Mouse (Mus musculus) bone marrow, adult 2 months (tissue): ENCODE data around the gene Smim27. TPM values are rescaled to one million over a fixed set of nuclear protein-coding genes. Genes with fewer than 3 reads are reported as not detected.
A peak's percentile ranks its signal among the peaks of the same experiment; 100 is the strongest.

Experiments used
- H3K27ac ChIP-seq: fragments of 200-500 bp; 2 replicates; pipeline ENCODE4 v1.5.1; 2012; ENCODE audit warnings: low read depth, mild to moderate bottlenecking, control low read depth, inconsistent platforms, low read length; ENCODE audit not compliant: control insufficient read depth, poor library complexity, insufficient read depth
- H3K4me1 ChIP-seq: fragments of 200-500 bp; 2 replicates; pipeline ENCODE4 v1.6.1; 2011; ENCODE audit warnings: low read length; ENCODE audit not compliant: control insufficient read depth, insufficient read depth
- H3K4me3 ChIP-seq: fragments of 200-500 bp; replicated peaks from 2 replicates; pipeline ENCODE3; 2011; ENCODE audit warnings: mild to moderate bottlenecking, low read depth, low read length, control low read depth; ENCODE audit not compliant: control insufficient read depth
- CTCF ChIP-seq: fragments of 200-500 bp; IDR thresholded peaks from 2 replicates; pipeline ENCODE4 v1.5.1; 2011; ENCODE audit warnings: low read length, control low read depth; ENCODE audit not compliant: control insufficient read depth, insufficient read depth
- POLR2A ChIP-seq: fragments of 200-500 bp; IDR thresholded peaks from 2 replicates; pipeline ENCODE4 v1.6.1; 2011; ENCODE audit warnings: low read depth, mild to moderate bottlenecking, control low read depth, low read length, borderline replicate concordance; ENCODE audit not compliant: control insufficient read depth
- whole genome bisulfite sequencing: fragments of 180-500 bp; shearing (Covaris S2); methylation state at CpG from one replicate; pipeline ENCODE4 v1.1.7; 2018; 5-methylcytosine and 5-hydroxymethylcytosine counted together
- polyA plus RNA-seq: library from polyadenylated mRNA; stranded (reverse); fragments of >200 nt; gene quantifications from 2 replicates; pipeline ENCODE4 v1.2.4, GENCODE M21; 2011; ENCODE audit warnings: low replicate concordance; ENCODE audit not compliant: missing spikeins, insufficient read depth, insufficient read length

Smim27 gene
- polyA plus RNA-seq, 1 experiment, result 12.2 TPM

DNA sequence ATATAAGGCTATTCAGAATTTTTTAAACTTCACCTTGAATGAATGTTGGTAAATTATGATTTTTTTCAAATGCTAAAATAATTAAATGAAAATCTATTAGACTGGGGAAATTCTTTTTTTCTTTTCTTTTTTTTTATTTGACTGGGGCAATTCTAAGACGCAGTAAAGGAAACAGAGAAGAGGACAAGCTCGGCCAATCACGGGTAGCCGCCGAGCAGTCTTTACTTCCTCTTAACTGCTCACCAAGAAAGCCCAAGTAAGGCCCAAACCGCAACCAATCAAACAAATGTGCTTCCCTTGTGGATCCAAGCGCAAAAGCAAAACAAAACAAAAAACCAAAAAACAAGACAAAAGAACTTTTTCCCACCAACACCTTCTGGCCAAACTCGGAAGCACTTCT lies 25.3 kb upstream of the Smim27 start:
- no peak overlapping the region for H3K27ac ChIP-seq
- TF ChIP-seq POLR2A (no peak), CTCF (no peak)
- WGBS, result 3% methylated on average over 8 of the region's 8 CpGs

DNA sequence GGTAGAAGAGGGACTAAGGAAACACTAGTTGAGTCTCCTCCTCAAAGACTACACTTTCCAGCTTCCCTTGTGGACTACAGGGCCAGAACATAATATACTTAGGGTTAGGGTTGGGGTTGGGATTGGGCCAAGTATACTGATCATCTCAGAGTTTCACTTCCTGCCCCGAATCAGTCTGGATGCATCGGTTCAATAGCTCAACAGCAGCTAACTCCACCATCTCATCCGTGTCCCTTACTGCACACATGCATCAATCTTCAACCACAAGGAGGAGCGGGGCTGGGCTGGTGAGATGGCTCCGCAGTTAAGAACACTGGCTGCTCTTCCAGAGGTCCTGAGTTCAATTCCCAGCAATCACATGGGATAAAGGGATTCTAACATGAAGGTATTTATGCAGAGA lies 18.4 kb upstream of the Smim27 start:
- WGBS, result 69% methylated on average over 5 of the region's 5 CpGs
- Histone ChIP-seq H3K4me3 (no peak overlapping the region), H3K4me1 (no peaks in the 10 kb centered on the region), H3K27ac (no peak overlapping the region)
- TF ChIP-seq POLR2A (no peak), CTCF (no peak)

More for the DNA sequence above, 25.3 kb upstream of the Smim27 start:
- no peak overlapping the region for H3K4me3 ChIP-seq
- peaks cover 1% of the 10 kb centered on the region; the same call in 1 of the 2 replicates for H3K4me1 ChIP-seq

DNA sequence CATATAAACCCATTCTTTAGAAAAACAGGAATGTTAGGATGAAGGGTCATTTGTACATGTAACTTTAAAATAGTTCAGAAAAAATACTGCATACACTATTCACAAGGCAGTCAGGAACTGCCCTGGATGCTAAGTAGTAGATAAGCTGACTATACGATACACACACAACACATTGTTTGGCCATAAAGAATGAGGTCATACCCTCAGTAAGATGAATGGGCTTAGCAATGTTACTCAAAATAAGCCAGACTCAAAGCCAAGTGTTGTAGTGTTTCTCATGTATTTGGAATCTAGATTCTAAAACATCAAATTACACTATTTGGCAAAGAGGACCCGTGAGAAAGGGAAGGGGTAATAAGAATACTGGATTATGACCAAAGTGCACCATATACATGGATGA lies 15.6 kb upstream of the Smim27 start:
- 81% methylated on average over 2 of the region's 2 CpGs for WGBS
- H3K4me3 ChIP-seq, result no peak overlapping the region
- no peaks in the 10 kb centered on the region for H3K4me1 ChIP-seq
- TF ChIP-seq CTCF (no peak), POLR2A (no peak)
- H3K27ac ChIP-seq, result no peak overlapping the region

DNA sequence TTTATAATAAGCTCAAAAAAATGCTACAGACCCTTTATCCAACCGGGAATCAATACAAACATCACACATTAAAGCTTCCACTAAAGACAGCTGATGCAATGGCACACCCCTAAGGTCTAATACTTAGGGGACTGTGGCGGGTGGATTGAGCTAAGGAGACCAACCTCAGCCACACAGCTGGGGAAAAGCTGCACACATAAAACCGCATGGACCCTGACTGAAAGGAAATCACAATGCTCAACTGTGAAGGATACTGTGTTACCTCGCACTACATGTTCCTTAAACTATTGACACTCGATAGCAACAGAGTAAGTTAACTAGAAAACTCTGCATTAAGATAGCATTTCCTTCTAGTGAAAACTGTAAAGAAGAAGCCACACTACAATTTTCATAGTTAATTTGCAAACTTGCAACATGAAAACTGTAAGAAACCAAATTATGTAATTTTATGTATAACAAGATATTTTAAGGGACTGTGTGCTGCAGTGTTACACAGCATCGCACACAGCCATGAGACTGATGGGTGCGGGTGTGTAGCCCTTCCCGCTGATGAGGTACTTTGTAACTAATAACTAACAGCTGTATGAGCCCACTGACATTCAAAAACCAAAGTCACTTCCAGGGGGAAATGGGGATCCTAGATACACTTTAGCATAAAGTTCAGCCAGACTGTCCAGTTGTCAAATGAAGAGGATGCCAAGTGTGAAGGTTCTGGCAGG lies 14.8 kb upstream of the Smim27 start:
- H3K27ac ChIP-seq, result no peak overlapping the region
- no peak overlapping the region for H3K4me3 ChIP-seq
- TF ChIP-seq CTCF (no peak), POLR2A (no peak)
- WGBS, result 83% methylated on average over 8 of the region's 8 CpGs
- H3K4me1 ChIP-seq, result no peaks in the 10 kb centered on the region

DNA sequence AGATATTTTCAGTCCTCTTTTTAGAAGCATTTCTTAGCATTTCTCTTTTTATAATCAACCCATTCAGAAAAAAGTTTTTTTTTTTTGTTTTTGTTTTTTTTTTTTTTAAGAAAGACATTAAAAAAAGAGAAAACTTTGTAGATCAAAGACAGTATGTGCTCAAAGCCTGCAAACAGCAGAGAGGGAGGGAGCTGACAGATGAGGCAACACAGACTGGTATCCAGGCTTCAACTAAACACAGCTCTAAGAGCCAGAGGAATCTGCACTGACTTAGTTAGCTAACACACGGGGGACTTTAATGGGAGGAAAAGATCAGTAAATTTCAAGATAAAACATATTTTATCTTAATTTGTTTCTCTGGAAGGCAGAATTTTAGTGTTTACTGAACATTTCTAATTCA lies 5.1 kb upstream of the Smim27 start:
- no peak overlapping the region for H3K4me3 ChIP-seq
- H3K4me1 ChIP-seq, result peaks cover 1% of the 10 kb centered on the region; the same call in 1 of the 2 replicates
- TF ChIP-seq CTCF (no peak), POLR2A (no peak)
- WGBS, result 64% methylated on average over 1 of the region's 1 CpGs
- no peak overlapping the region for H3K27ac ChIP-seq

DNA sequence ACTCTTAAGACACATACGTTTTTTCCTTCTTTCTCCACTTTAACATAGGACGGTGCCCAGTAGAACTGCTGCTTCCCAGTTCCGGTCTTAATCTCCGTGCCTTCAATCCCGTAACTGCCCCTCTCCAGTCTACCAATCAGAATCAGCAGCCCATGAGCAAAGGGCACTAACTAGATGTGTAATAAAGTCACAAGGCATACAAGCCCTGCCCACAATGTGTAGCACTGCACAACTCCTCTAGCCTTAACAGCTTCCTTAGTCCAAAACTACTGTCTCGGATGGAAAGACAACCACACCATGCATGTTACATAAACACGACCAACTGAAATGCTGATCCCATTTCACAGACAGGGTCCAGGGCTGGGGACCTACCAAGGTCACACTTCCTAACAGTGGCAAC lies 1.7 kb upstream of the Smim27 start:
- H3K27ac ChIP-seq, result peak overlapping the region; percentile 98
- 60% methylated on average over 7 of the region's 7 CpGs for WGBS
- peak overlapping the region; percentile 97 for H3K4me3 ChIP-seq
- H3K4me1 ChIP-seq, result peaks cover 1% of the 10 kb centered on the region; the same call in 1 of the 2 replicates
- TF ChIP-seq POLR2A (no peak), CTCF (no peak)

DNA sequence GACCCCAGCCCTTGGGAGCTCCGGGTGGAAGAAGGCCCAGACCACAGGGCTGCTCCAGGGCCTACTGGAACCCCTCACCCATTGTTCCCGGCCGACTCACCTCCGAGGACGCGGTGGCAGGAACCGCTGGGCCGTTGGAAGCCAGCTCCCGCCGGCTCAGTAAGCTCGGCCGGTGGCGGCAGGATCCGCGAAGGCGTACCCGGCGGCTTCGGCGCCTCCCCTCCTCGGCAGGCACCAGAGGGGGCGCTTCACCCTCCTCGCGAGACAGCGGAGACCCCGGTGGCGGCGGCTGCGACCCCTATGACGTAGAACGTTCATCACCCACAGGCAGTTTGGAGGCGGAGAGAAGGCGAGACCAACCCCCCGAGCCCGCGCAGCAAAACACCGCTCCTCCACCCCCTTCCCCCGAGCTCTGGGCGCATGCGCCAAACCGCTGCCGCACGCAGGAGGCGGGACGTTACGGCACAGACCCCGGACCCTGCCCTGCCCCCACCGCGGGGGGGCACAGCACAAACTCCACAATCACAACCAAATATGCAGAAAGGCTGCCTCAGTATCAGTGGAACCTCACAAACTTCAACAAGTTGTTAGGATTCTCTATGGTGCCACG lies 1.1 kb upstream of the Smim27 start:
- Histone ChIP-seq H3K4me3 (peak overlapping the region; percentile 97), H3K27ac (peak overlapping the region; percentile 98), H3K4me1 (peaks cover 1% of the 10 kb centered on the region; the same call in 1 of the 2 replicates)
- TF ChIP-seq CTCF (no peak), POLR2A (peak; percentile 54; the same call in 1 of the 2 replicates)
- under 1% methylated on average over 50 of the region's 50 CpGs for WGBS

DNA sequence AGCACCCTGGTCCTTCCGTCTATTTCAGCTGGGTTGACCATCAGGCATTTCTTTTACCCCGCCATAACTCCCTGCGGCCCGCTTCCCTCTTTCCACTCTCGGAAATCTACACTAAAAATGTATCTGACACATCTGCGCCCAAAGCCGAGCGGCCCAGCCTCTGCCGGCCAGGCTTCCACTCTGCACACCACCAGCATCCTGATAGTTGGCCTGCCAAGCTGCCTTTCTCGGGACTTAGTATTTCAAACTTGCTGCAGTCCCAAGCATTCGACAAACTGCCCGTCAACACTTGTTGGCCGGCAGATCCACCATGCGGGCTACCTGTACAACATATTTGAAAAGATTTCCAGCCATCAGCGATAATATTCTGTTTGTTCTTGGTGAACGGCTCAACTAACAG lies 544 bp upstream of the Smim27 start:
- peak overlapping the region; percentile 97 for H3K4me3 ChIP-seq
- H3K27ac ChIP-seq, result peak overlapping the region; percentile 98
- TF ChIP-seq CTCF, result no peak
- 0 out of 2 replicates have a peak, but pooled peaks have one; percentile 9 for TF ChIP-seq POLR2A
- under 1% methylated on average over 16 of the region's 16 CpGs for WGBS
- H3K4me1 ChIP-seq, result peaks cover 1% of the 10 kb centered on the region; the same call in 1 of the 2 replicates
